Mouse (Mus musculus): Measurements from ENCODE around the gene Lig1. TPM values are rescaled to one million over a fixed set of nuclear protein-coding genes. Genes with fewer than 3 reads are reported as not detected.

The Lig1 gene
- total RNA-seq, 1 experiment from 2014 or later, result 8.6 TPM

- ATAC-seq (ENCODE audit: extremely low read depth, insufficient number of reproducible peaks, low FRiP score, poor library complexity, severe bottlenecking), result no peak
These were observed 26.3 kb downstream of the Lig1 start for GRCm38 (mm10) chr7:13303372-13303771.

GRCm38 (mm10) chr7:13309407-13309806 is 32.3 kb downstream of the Lig1 start:
- no peak for ATAC-seq (ENCODE audit: extremely low read depth, insufficient number of reproducible peaks, low FRiP score, poor library complexity, severe bottlenecking)

- ATAC-seq (ENCODE audit: extremely low read depth, insufficient number of reproducible peaks, low FRiP score, poor library complexity, severe bottlenecking), result no peak
These were observed 33.6 kb downstream of the Lig1 start for GRCm38 (mm10) chr7:13310493-13311199.

DNA sequence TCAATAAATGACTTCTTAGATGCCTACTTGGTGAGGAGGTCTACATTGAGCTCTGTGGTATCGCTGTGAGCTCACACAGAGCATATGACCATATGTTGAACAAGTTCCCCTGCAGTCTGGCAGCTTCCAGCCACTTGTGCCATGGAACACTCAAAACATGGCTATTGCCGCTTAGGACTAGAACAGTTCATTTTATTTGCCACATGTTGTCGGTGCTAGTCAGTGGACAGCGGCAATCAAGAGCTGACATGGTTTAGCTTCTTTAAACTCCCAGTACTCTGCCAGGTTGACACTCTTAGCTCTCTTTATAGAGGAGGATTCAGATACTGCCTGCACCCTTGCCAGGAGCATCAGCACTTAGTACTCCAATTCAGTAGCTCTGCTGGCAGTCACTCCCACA is 34.3 kb downstream of the Lig1 start:
- ATAC-seq (ENCODE audit: extremely low read depth, insufficient number of reproducible peaks, low FRiP score, poor library complexity, severe bottlenecking), result no peak

GRCm38 (mm10) chr7:13314095-13314597 is 37.1 kb downstream of the Lig1 start:
- no peak for ATAC-seq (ENCODE audit: extremely low read depth, insufficient number of reproducible peaks, low FRiP score, poor library complexity, severe bottlenecking)

DNA sequence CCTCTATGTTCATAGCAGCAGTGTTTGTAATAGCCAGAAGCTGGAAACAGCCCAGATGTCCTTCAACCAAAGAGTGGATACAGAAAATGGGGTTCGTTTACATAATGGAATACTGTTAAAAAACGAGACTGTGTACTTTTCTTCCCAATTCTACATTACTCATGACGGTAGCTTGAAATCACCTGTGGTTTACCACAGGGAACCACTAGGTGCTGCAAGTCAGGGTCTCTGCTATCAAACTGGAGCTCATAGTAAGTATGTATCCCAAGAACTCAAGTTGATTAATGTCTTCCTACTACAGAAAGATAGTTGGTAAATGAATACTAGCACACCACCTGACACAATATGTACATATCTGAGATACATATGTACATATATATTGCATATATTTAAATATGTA is 44.3 kb downstream of the Lig1 start:
- no peak for ATAC-seq (ENCODE audit: extremely low read depth, insufficient number of reproducible peaks, low FRiP score, poor library complexity, severe bottlenecking)

DNA sequence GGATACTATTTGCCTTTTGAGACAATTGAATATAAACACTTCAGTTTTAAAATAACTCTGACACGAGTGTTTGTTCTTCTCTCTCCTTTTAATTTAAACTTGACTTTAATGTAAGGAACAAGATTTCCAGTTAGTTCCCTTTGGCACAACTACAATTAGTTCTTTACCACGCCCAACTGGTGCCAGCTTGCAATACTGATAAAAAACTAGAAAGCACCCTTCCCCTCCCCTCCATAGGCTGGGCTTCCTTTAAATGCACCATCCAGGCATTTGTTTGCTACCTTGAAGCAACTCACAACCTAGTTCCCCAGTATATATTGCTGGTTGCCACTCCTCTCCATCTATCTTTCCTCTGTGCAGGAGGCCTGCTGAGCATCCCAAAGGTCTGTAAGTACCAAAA is 47.2 kb downstream of the Lig1 start, which contains the start of gene Pla2g4c:
Pla2g4c (plus strand) TSS at position 340 of the 400 bp plus-strand sequence.
- ATAC-seq (ENCODE audit: extremely low read depth, insufficient number of reproducible peaks, low FRiP score, poor library complexity, severe bottlenecking), result no peak

- ATAC-seq (ENCODE audit: extremely low read depth, insufficient number of reproducible peaks, low FRiP score, poor library complexity, severe bottlenecking), result no peak
These were observed 53.5 kb downstream of the Lig1 start for GRCm38 (mm10) chr7:13330575-13330974.

- no peak for ATAC-seq (ENCODE audit: extremely low read depth, insufficient number of reproducible peaks, low FRiP score, poor library complexity, severe bottlenecking)
These were observed 78.9 kb downstream of the Lig1 start for GRCm38 (mm10) chr7:13355943-13356342.

Other genes starting within 250 kb of the Lig1 start
- gene Chmp2a, start 242.5 kb upstream of the Lig1 start, total RNA-seq (2017), result 199 and 209 TPM in 2 replicates
- 75.1 and 83.5 TPM in 2 replicates for gene Ube2m, start 239.0 kb upstream of the Lig1 start, total RNA-seq (2017)
- gene Mzf1, start 222.5 kb upstream of the Lig1 start, total RNA-seq (2017), result 0.70 and 1.1 TPM in 2 replicates
- gene Vmn1r85, start 182.1 kb upstream of the Lig1 start, total RNA-seq (2017), result not detected in 2 replicates
- not detected in 2 replicates for gene Vmn1r86, start 157.4 kb upstream of the Lig1 start, total RNA-seq (2017)
- not detected in 2 replicates for gene Vmn1r87, start 137.1 kb upstream of the Lig1 start, total RNA-seq (2017)
- gene Vmn1r88, start 117.7 kb upstream of the Lig1 start, total RNA-seq (2017), result 0.58 TPM in 1 of 2 replicates, not detected in the other
- gene Vmn1r89, start 64.3 kb upstream of the Lig1 start, total RNA-seq (2017), result not detected in 2 replicates
- gene Zswim9, start 1.4 kb downstream of the Lig1 start, total RNA-seq (2017), result 7.2 and 8.2 TPM in 2 replicates
- 0.23 and 0.37 TPM in 2 replicates for gene Pla2g4c, start 47.4 kb downstream of the Lig1 start, total RNA-seq (2017)
- gene Cabp5, start 120.8 kb downstream of the Lig1 start, total RNA-seq (2017), result not detected in 2 replicates
- not detected in 2 replicates for gene Bsph1, start 173.6 kb downstream of the Lig1 start, total RNA-seq (2017)